Mouse (Mus musculus) thymus, adult 2 months (tissue): ENCODE measurements at regions not wholly inside any gene's neighbourhood (a gene's known extent, or its start where the extent isn't known, plus 50 kb on each side); places are given as distances from the start of the nearest gene placed in this dataset.

Source experiments
- CTCF ChIP-seq: fragments of 200-500 bp; IDR thresholded peaks from 2 replicates; pipeline ENCODE4 v1.5.1; 2012; ENCODE audit warnings: mild to moderate bottlenecking, control low read depth, low read length, moderate library complexity, borderline replicate concordance; ENCODE audit not compliant: control insufficient read depth, poor library complexity, insufficient read depth; ENCODE audit errors: extremely low read depth
- POLR2A ChIP-seq: fragments of 200-500 bp; IDR thresholded peaks from 2 replicates; pipeline ENCODE4 v1.6.1; 2012; ENCODE audit warnings: mild to moderate bottlenecking, low read length, control low read depth, moderate library complexity; ENCODE audit not compliant: control insufficient read depth, poor library complexity, insufficient read depth; ENCODE audit errors: extremely low read depth

- TF ChIP-seq CTCF (no peak), POLR2A (no peak)
These were observed 289.8 kb downstream of the Gm826 start for GRCm38 (mm10) chr2:160044184-160044583.
